Mouse (Mus musculus): ENCODE measurements around the gene Ccr6.

DNA sequence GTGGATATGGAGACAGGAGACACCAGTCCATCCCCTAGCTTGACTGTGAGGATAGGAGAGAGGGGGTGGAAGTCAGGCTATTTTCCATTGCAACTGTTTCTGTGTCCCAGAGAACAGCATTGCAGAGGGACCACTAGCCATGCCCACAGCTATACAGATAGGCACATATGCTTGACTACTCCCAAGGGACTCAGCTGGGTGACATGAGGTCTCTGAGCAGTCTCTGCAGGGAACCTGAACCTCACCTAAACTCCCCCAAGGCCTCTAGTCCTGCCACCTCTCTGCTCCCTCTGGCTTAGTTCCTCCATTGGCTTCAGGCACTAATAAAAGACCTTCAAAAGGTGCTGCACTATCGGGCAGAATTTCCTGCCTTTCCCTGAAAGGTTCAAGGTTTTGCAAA, 11.8 kb upstream of the Ccr6 start:
- TF ChIP-seq CTCF (conservative IDR thresholded peaks at IDR 0.05; ENCODE audit: low read length) (no peak), NANOG (IDR thresholded peaks at IDR 0.05; ENCODE audit: borderline replicate concordance, low read length) (no peak), POU5F1 (IDR thresholded peaks at IDR 0.05; ENCODE audit: borderline replicate concordance, low read length) (no peak)
